Mouse (Mus musculus) activated CD4-positive, CD25-positive, alpha-beta regulatory T cell (primary cell): ENCODE data around the gene Caskin1. TPM values are rescaled to one million over a fixed set of nuclear protein-coding genes. Genes with fewer than 3 reads are reported as not detected.

ENCODE experiments used
- polyA plus RNA-seq, 2 experiments: library from polyadenylated mRNA; unstranded; fragments of 100-300 nt; shearing (Covaris generic); gene quantifications; one replicate each; pipeline ENCODE4 v1.2.1; 2017

The Caskin1 gene
- under 1 TPM; 0.12 to 0.76 TPM for polyA plus RNA-seq

GRCm38 (mm10) chr17:24488186-24488661 lies at the start of gene Caskin1:
Gene Caskin1 (plus strand): TSS chr17:24488601.

DNA sequence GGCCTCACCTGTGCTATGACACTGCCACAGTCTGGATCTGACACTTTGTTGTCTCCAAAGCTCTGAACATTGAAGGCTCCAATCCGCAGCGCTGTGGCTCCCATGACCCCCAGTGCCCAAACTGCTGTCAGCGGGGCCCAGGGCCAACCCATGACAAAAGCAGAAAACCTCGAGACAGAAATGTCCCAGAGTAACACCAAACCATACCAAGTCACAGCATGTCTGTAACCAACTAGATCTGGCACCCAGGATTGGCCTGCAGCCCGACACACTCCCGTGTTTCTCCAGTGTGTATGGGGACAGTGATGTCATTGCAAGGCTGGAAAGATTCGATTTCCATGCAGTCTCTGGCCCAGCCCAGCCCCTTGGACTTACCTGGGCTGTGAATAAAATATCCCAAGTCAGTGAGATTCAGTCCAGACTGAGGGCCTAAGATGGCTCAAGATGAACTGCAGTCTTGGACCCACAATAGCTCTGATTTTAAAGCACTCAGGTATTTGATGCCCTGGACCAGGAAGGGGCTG lies 45.7 kb upstream of the Caskin1 start, which contains the start of gene Dnase1l2:
TSS of gene Dnase1l2 (minus strand) at position 474 of the 524 bp plus-strand sequence.

DNA sequence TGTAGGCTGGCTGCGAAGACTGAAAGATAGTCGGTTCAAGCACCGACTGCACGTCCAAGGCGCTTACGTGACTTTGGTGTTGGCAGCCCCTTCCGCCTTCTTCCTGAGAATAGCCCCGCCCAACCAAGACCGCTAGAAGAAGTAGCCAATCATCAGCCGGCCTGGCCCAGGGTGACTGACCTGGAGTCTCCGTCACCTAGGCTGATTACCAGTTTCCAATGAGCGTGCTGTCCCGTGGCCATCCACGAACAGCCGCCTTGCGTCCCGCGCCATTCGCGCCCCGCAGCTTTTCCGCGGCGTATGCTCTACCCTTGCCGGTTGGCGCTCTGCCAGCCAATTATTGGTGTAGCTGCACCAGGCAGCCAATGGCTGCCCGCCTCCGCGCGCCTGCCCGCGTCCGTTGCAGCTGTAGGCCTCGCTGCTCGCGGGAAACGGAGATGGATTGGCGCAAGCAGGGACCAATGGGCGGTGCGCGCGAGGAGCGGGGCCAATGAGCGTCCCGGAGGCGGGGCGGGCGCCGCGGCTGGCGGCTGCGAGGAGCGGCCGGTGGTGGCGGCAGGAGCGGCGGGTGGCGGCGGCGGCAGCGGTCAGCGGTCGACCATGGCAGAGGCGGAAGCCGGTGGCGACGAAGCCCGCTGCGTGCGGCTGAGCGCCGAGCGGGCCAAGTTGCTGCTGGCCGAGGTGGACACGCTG lies 18.3 kb upstream of the Caskin1 start, which contains the start of the genes E4f1 and Pgp:
TSS of gene E4f1 (minus strand) at position 404 of the 693 bp plus-strand sequence.
TSS of gene Pgp (plus strand) at position 483 of the 693 bp plus-strand sequence.

DNA sequence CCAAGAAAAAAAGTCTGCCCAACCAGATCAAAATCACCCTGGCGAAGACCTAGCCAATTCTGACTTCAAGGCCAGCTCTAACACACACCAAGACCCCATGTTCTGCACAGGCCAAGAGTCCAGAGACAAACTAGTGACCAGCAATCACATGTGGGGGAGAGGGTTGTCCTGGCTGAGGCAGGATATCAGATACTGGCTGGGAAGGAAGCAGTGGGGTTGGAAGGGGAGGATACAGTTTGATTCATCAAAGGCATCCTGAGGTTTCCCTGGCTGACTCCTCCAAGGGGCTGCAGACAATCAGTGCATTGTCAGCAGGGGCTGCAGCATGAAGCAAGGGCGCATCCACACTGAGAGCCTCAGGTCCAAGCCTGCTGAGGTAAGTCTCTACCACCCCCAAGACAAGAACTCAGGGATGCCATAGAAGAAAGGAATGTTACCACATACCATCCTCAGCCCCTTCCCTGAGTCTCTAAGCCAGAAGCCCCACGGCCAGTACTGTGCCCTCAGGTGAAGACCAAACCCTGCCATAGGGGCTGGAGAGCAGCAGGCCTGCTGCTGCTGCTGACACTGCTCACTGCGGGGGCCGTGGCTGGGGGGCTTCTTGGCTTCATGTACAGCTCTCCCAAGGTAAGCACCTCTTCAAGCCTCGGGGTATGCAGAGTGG lies 14.7 kb upstream of the Caskin1 start, which contains the start of gene Bricd5:
TSS of gene Bricd5 (plus strand) at position 273 of the 664 bp plus-strand sequence.

GRCm38 (mm10) chr17:24478663-24479380 lies 9.6 kb upstream of the Caskin1 start, which contains the start of gene Mlst8:
Gene Mlst8 (minus strand): TSS chr17:24479078.

DNA sequence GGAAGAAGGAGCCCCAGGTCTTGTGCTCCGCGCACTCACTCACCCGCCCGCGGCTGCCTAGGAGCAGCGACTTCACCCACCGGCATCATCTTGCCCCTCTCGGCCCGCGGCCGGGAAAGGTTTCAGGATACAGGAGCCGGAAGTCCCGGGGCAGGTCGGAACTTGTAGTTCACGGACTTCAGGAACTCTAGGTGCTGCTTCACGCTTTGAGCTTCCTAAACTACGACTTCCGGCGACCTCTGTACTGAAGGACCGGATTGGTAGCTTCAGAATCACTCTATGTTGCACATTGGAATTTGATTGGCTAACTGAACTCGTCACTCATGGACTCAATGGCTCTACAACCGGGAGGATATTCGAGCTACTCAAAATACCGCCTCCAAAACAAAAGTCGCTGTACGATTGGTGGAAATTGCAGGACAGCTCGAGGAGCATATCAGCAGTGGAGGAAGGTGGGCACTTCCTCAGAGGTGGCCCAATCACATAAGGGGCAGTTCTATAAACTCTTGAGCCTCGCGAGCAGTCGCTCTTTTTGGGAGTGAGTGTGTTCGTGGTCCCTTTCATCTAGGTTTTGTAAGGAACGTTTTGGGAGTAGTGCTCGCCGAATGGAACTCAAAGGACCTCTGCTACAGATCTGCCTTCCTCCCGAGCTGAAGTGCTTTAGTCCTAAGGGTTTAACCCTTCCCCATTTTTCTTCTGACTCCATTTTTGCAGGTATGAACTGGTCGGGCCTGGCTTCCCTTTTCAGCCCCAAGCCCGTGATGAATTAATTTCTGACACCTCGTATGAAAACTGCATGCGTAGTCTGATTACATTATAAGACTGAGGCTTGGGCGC lies 39.5 kb downstream of the Caskin1 start, which contains the start of gene Traf7:
TSS of gene Traf7 (minus strand) at position 216 of the 837 bp plus-strand sequence.

DNA sequence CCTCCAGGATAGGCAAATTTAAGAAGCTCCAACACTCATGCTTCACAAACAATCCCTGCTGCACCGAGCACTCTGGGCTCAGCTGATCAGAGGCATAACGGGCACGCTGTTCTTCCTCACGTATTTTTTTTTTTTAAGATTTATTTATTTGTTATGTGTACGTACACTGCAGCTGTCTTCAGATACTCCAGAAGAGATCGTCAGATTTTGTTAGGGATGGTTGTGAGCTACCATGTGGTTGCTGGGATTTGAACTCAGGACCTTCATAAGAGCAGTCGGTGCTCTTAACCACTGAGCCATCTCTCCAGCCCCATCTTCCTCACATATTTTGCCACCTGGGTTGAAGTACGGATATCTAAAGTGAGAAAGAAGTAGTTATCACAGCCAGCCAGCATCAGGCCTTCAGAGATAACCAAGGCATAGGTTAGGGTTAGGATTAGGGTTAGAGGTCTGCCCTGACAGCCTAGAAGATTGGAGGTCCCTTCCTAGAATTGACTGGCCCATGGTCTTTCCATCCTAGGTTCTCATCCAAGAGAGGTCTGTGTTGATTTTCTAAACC lies 45.8 kb downstream of the Caskin1 start, which contains the start of gene Rab26:
TSS of gene Rab26 (minus strand) at position 51 of the 559 bp plus-strand sequence.

DNA sequence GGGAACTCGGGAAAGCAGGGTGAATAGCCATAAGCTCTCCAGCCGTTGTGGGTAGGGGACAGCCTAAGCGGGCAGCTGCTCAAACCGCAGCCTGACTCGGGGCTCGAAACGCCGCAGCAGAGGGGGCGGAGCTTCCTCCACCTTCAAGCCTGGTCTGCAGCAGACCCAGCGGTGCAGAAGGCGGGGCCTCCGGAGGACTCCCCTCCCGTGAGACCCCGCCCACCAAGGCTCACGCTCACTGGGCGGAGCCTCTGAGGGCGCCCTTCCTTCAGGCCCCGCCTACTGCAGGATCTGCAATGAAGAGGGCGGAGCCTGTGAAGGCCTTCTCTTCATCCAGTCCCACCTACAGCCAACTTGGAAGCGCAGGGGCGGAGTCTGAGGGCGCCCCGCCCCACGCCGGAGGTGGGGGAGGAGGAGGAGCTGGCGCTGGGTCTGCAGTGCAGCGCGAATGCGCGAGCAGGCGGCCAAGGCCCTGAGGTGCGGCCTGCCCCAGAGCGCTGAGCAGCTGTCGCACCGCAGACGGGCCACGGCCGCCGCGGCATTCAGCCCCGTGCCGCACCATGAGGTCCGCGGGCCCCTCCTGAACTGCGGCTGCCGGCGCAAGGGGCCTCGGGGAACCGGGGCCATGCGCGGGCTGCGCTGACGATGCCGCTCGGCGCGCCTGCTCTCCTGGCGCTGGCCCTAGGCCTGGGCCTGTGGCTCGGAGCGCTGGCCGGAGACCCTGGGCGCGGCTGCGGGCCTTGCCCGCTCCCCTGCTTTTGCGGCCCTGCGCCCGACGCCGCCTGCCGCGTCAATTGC lies 61.4 kb downstream of the Caskin1 start, which contains the start of gene Pkd1:
TSS of gene Pkd1 (plus strand) at position 217 of the 798 bp plus-strand sequence.

Other genes with a start within 250 kb of the Caskin1 start
- gene Ccnf, start 237.1 kb upstream of the Caskin1 start, polyA plus RNA-seq: 1 to 10 TPM; 7.7 to 8.0 TPM
- under 1 TPM in 1 of 2 experiments, not detected in 1; 0.20 TPM for gene Abca17, start 137.5 kb upstream of the Caskin1 start, polyA plus RNA-seq
- gene Abca3, start 136.7 kb upstream of the Caskin1 start, polyA plus RNA-seq: 10 to 100 TPM; 11.1 to 24.7 TPM
- gene Rnps1, start 74.0 kb upstream of the Caskin1 start, polyA plus RNA-seq: 100 to 1,000 TPM; 176 to 205 TPM
- 10 to 100 TPM; 55.9 to 97.4 TPM for gene Eci1, start 62.0 kb upstream of the Caskin1 start, polyA plus RNA-seq
- gene Dnase1l2, start 45.5 kb upstream of the Caskin1 start, polyA plus RNA-seq: 1 to 10 TPM; 1.7 to 4.9 TPM
- gene E4f1, start 18.3 kb upstream of the Caskin1 start, polyA plus RNA-seq: 10 to 100 TPM; 70.0 to 73.0 TPM
- 10 to 100 TPM; 40.8 to 46.2 TPM for gene Pgp, start 18.2 kb upstream of the Caskin1 start, polyA plus RNA-seq
- not detected for gene Bricd5, start 14.7 kb upstream of the Caskin1 start, polyA plus RNA-seq
- gene Mlst8, start 9.5 kb upstream of the Caskin1 start, polyA plus RNA-seq: 10 to 100 TPM; 21.0 to 27.6 TPM
- 10 to 100 TPM; 64.2 to 74.9 TPM for gene Traf7, start 39.3 kb downstream of the Caskin1 start, polyA plus RNA-seq
- 10 to 100 TPM in 1 of 2 experiments, 1 to 10 TPM in 1; 6.7 to 13.8 TPM for gene Rab26, start 45.6 kb downstream of the Caskin1 start, polyA plus RNA-seq
- 10 to 100 TPM; 25.4 to 40.3 TPM for gene Pkd1, start 61.2 kb downstream of the Caskin1 start, polyA plus RNA-seq
- 10 to 100 TPM; 29.8 to 34.8 TPM for gene Tsc2, start 144.0 kb downstream of the Caskin1 start, polyA plus RNA-seq
- gene Nthl1, start 144.1 kb downstream of the Caskin1 start, polyA plus RNA-seq: 1 to 10 TPM; 3.1 to 6.3 TPM
- under 1 TPM in 1 of 2 experiments, not detected in 1; 0.45 TPM for gene Slc9a3r2, start 161.7 kb downstream of the Caskin1 start, polyA plus RNA-seq
- under 1 TPM in 1 of 2 experiments, not detected in 1; 0.35 TPM for gene Npw, start 169.9 kb downstream of the Caskin1 start, polyA plus RNA-seq
- gene Zfp598, start 181.1 kb downstream of the Caskin1 start, polyA plus RNA-seq: 10 to 100 TPM; 14.7 to 16.2 TPM
- gene Syngr3, start 201.4 kb downstream of the Caskin1 start, polyA plus RNA-seq: 1 to 10 TPM in 1 of 2 experiments, under 1 TPM in 1; 0.92 to 1.0 TPM
- gene Gfer, start 207.6 kb downstream of the Caskin1 start, polyA plus RNA-seq: 10 to 100 TPM; 34.1 to 41.6 TPM
- gene Noxo1, start 207.6 kb downstream of the Caskin1 start, polyA plus RNA-seq: 1 to 10 TPM; 1.3 to 1.4 TPM
- 10 to 100 TPM; 50.5 to 56.8 TPM for gene Tbl3, start 219.1 kb downstream of the Caskin1 start, polyA plus RNA-seq
- under 1 TPM; 0.18 to 0.50 TPM for gene Rnf151, start 229.5 kb downstream of the Caskin1 start, polyA plus RNA-seq
- 1,000 to 10,000 TPM in 1 of 2 experiments, 100 to 1,000 TPM in 1; 636 to 1,022 TPM for gene Rps2, start 229.5 kb downstream of the Caskin1 start, polyA plus RNA-seq
- 100 to 1,000 TPM; 191 to 287 TPM for gene Ndufb10, start 235.9 kb downstream of the Caskin1 start, polyA plus RNA-seq
- gene Rpl3l, start 239.2 kb downstream of the Caskin1 start, polyA plus RNA-seq: under 1 TPM; 0.16 to 0.18 TPM
- gene Msrb1, start 248.0 kb downstream of the Caskin1 start, polyA plus RNA-seq: 10 to 100 TPM; 20.5 to 22.6 TPM